Mouse (Mus musculus) heart, embryonic 11.5 days (tissue): ENCODE results near the gene AI413582. TPM values are rescaled to one million over a fixed set of nuclear protein-coding genes. Genes with fewer than 3 reads are reported as not detected.

Source experiments
- ATAC-seq: fragments of 200-750 bp; cut with Nextera tagmentation; replicated peaks from 2 replicates; pipeline ENCODE4 v1.8.0; 2017; ENCODE audit warnings: moderate library complexity; ENCODE audit not compliant: insufficient number of reproducible peaks, low FRiP score, low TSS enrichment
- H3K27ac ChIP-seq: fragments of 300-500 bp; sonication (generic); 2 replicates; pipeline ENCODE4 v1.5.1; 2014; ENCODE audit warnings: mild to moderate bottlenecking, low read depth, low read length
- H3K27me3 ChIP-seq: fragments of 300-500 bp; sonication (generic); 2 replicates; pipeline ENCODE4 v1.6.1; 2014; ENCODE audit warnings: mild to moderate bottlenecking, low read length, mixed read lengths; ENCODE audit not compliant: control insufficient read depth, insufficient read depth
- H3K36me3 ChIP-seq: fragments of 300-500 bp; sonication (generic); 2 replicates; pipeline ENCODE4 v1.6.1; 2014; ENCODE audit warnings: mild to moderate bottlenecking, low read length, moderate library complexity, mixed read lengths; ENCODE audit not compliant: control insufficient read depth, insufficient read depth
- H3K4me1 ChIP-seq: fragments of 300-500 bp; sonication (generic); 2 replicates; pipeline ENCODE4 v1.6.1; 2014; ENCODE audit warnings: low read length; ENCODE audit not compliant: control insufficient read depth, insufficient read depth
- H3K4me2 ChIP-seq: fragments of 300-500 bp; sonication (generic); 2 replicates; pipeline ENCODE4 v1.6.1; 2014; ENCODE audit warnings: mild to moderate bottlenecking, moderate library complexity
- H3K4me3 ChIP-seq: fragments of 300-500 bp; sonication (generic); 2 replicates; pipeline ENCODE4 v1.5.1; 2014; ENCODE audit warnings: low read depth, low read length
- H3K9ac ChIP-seq: fragments of 300-500 bp; sonication (generic); 2 replicates; pipeline ENCODE4 v1.6.1; 2014; ENCODE audit warnings: mild to moderate bottlenecking, low read depth, low read length, moderate library complexity
- H3K9me3 ChIP-seq: fragments of 300-500 bp; sonication (generic); replicated peaks from 2 replicates; pipeline ENCODE4 v1.6.1; 2016; ENCODE audit warnings: low read length; ENCODE audit not compliant: control insufficient read depth
- WGBS: fragments of 180-500 bp; shearing (Covaris S2); extraction: QIAGEN DNeasy Blood & Tissue Kit; methylation state at CpG from one replicate; pipeline ENCODE4 v1.1.7; 2014; ENCODE audit not compliant: insufficient replicate concordance; 5-methylcytosine and 5-hydroxymethylcytosine counted together
- polyA plus RNA-seq: library from polyadenylated mRNA; unstranded; fragments of >200 nt; fragmentation: Nextera tagmentation; extraction: Ambion mirVana; gene quantifications from 2 replicates; pipeline ENCODE4 v1.2.1, GENCODE M21; 2014

AI413582 gene
- polyA plus RNA-seq, 1 experiment from 2014 or later = 18.1 TPM

DNA sequence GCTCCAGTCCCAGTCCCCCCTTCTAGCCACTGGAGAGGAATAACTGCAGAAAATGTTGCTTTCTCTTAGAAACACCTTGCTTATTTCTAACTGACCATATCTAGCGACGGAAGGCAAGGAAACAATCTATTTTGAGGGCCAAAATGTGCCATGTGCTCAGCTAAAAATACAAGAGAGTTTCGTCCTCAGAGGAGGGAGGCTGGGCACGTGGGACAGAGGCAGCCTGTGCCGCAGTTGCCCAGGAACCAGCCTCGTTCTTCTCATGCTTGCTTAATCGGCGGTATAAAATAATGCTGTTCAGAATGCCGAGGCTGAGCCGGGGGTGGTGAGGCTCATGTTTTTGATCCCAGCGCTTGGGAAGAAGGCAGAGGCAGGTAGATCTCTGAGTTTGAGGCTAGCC lies 21.0 kb downstream of the AI413582 start:
- no peak overlapping the region for H3K27ac ChIP-seq
- H3K4me1 ChIP-seq = peaks cover 5% of the 10 kb centered on the region
- H3K4me2 ChIP-seq = no peak overlapping the region
- WGBS = 76% methylated on average over 11 of the region's 11 CpGs
- no peak overlapping the region for H3K9ac ChIP-seq
- no peak for ATAC-seq
- no peaks in the 10 kb centered on the region for H3K27me3 ChIP-seq
- H3K4me3 ChIP-seq = no peak overlapping the region
- no peaks in the 10 kb centered on the region for H3K9me3 ChIP-seq
- no peaks in the 10 kb centered on the region for H3K36me3 ChIP-seq

DNA sequence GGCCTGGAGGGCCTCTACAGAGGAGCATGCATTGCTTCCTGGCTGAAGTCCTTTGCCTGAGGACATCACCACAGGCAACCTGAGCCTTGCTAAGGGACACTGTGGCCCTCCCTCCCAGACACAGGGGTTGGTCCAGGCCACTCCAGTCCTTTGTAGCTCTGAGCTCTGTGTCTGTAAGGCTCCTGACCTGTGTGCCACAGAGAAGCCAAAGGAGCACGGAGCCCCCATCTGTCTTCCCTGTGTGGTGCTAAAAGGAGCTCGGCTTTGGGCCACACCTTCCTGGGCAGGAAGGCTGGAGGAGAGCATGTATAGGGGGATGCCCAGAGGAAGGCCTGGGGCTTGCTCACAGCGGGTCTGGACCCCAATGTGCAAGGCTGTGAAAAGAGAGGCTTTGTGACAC lies 23.6 kb downstream of the AI413582 start:
- no peak overlapping the region for H3K9ac ChIP-seq
- no peak overlapping the region for H3K4me3 ChIP-seq
- 80% methylated on average over 3 of the region's 3 CpGs for WGBS
- no peak for ATAC-seq
- H3K27me3 ChIP-seq = no peaks in the 10 kb centered on the region
- H3K9me3 ChIP-seq = no peaks in the 10 kb centered on the region
- H3K36me3 ChIP-seq = no peaks in the 10 kb centered on the region
- no peaks in the 10 kb centered on the region for H3K4me1 ChIP-seq
- no peak overlapping the region for H3K27ac ChIP-seq
- H3K4me2 ChIP-seq = no peak overlapping the region

DNA sequence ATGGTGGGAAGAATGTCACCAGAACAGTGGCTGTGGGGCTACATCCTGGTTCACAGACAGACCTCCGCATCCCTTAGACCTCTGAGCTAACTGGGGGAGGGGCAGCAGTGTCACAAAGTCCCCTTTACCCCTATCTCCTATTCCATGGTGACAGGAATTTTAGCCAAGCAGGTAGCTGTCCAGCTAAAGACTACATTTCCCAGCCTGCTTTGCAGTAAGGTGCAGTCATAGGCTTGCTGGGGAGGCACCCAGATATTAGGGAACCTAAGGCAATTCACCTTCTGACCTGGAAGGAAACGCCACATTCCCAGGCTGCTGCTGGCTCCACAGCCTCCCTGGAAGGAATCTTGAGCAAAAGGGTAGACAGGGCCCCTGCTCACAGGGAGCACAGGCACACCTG lies 24.3 kb downstream of the AI413582 start:
- Histone ChIP-seq H3K4me1 (no peaks in the 10 kb centered on the region), H3K9ac (no peak overlapping the region), H3K27me3 (no peaks in the 10 kb centered on the region), H3K36me3 (no peaks in the 10 kb centered on the region), H3K9me3 (no peaks in the 10 kb centered on the region), H3K4me3 (no peak overlapping the region), H3K4me2 (no peak overlapping the region), H3K27ac (no peak overlapping the region)
- ATAC-seq = no peak
- WGBS = 63% methylated on average over 2 of the region's 2 CpGs

DNA sequence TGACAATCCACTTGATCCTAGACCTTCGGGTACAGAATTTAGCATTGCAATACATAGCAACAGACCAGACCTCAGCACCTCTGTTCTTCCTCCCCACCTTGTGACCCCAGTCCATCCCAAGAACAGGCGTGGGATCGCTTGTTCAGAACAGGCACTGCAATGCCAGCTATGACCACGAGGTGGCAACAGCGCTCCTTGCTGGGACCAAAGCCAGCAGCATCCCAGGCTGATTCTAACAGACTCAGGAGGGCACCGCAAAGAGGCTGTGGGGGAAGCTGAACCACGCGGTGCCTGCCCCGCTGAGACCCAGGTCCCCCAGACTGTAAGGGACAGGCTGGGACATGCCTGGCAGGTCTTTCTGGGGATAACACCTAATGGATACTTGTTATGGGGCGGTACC lies 30.8 kb downstream of the AI413582 start:
- Histone ChIP-seq H3K27ac (no peak overlapping the region), H3K27me3 (no peaks in the 10 kb centered on the region), H3K4me3 (no peak overlapping the region), H3K9ac (no peak overlapping the region), H3K4me1 (no peaks in the 10 kb centered on the region), H3K9me3 (no peaks in the 10 kb centered on the region), H3K36me3 (no peaks in the 10 kb centered on the region), H3K4me2 (no peak overlapping the region; the same call in 1 of the 2 replicates)
- ATAC-seq = no peak
- WGBS = 6% methylated on average over 10 of the region's 10 CpGs

DNA sequence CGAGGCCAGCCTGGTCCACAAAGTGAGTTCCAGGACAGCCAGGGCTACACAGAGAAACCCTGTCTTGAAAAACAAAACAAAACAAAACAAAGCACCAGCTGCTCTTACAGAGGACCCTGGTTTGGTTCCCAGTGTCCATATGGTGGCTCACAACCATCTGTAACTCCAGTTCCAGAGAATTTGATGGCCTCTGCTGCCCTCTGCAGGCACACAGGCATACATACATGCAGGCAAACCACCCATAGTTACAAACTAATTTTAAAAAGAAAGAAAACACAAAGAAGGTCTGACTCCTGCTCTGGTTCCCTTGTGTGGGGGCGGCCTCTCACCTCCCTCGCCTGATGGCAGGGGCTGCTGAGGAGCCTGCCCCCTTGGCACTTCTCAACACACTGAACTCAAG lies 32.2 kb downstream of the AI413582 start:
- no peaks in the 10 kb centered on the region for H3K9me3 ChIP-seq
- ATAC-seq = no peak
- WGBS = 81% methylated on average over 3 of the region's 3 CpGs
- no peaks in the 10 kb centered on the region for H3K36me3 ChIP-seq
- no peaks in the 10 kb centered on the region for H3K27me3 ChIP-seq
- no peak overlapping the region for H3K9ac ChIP-seq
- H3K4me3 ChIP-seq = no peak overlapping the region
- H3K27ac ChIP-seq = no peak overlapping the region
- H3K4me1 ChIP-seq = no peaks in the 10 kb centered on the region
- H3K4me2 ChIP-seq = no peak overlapping the region

DNA sequence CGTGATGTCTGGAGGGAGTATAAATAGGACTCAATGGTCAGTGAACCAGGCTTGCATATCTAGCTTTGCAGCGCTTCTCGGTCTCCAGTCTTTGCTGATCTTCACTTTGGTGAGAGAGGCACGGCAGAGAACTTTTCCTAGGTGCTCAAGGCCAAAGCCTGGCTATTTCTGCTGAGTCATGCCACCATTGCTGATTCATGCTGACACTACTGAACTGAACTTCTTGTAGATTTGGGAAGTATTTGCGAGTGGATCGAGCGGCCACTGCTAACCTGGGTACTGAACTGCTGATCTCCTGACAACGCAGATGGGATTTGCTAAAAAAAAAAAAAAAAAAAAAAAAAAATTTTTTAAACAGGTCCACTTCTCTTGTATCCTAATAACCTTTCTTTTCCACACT lies 33.5 kb downstream of the AI413582 start:
- no peak overlapping the region for H3K4me3 ChIP-seq
- peak overlapping the region; percentile 59 for H3K27ac ChIP-seq
- H3K4me2 ChIP-seq = no peak overlapping the region
- no peaks in the 10 kb centered on the region for H3K36me3 ChIP-seq
- H3K9me3 ChIP-seq = no peaks in the 10 kb centered on the region
- no peak overlapping the region for H3K9ac ChIP-seq
- no peaks in the 10 kb centered on the region for H3K4me1 ChIP-seq
- no peak for ATAC-seq
- no peaks in the 10 kb centered on the region for H3K27me3 ChIP-seq
- WGBS = 72% methylated on average over 8 of the region's 8 CpGs

DNA sequence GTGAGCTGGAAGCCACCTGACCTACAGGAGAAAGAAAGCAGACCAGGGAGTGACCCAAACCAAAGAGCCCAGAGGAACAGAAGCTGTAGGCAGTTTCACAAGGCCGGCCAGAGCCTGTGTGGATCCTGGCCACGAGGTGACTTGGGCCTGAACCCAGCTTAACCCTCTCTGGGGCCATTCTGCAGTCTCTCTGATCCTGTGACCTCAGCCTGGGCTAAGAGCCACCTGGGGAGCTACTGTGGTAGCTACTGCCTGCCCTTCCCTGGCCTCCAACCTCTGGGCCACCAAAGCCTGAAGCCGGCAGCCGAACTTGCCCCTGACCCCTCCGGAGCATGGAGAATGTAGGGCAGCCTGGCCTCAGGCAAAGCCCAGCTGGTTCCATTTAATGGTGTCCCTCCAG lies 36.8 kb downstream of the AI413582 start:
- H3K9me3 ChIP-seq = no peaks in the 10 kb centered on the region
- H3K9ac ChIP-seq = no peak overlapping the region
- no peaks in the 10 kb centered on the region for H3K4me1 ChIP-seq
- no peak overlapping the region for H3K4me3 ChIP-seq
- no peaks in the 10 kb centered on the region for H3K27me3 ChIP-seq
- no peak overlapping the region for H3K4me2 ChIP-seq
- H3K27ac ChIP-seq = no peak overlapping the region
- no peak for ATAC-seq
- 84% methylated on average over 5 of the region's 5 CpGs for WGBS
- H3K36me3 ChIP-seq = no peaks in the 10 kb centered on the region

DNA sequence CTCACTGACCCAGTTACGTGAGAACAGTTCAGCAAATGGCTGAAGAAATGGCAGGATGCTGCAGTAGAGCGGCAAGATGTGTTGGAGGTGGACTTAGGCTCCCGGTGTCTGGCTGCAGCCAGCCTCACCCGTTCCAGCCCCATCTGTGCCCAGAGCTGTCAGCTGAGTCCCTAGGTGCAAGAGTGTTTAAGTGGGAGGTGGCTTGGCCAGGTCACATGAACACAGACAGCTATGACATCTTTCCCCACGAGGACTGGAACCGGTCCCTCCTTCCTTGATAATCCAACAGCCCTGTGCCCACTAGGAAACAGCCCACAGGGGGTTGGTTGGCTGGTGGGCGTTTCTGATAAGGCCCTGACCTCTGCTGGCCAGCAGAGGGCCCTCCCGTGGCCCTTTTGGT lies 37.5 kb downstream of the AI413582 start:
- H3K4me2 ChIP-seq = no peak overlapping the region
- WGBS = 58% methylated on average over 8 of the region's 8 CpGs
- no peak for ATAC-seq

DNA sequence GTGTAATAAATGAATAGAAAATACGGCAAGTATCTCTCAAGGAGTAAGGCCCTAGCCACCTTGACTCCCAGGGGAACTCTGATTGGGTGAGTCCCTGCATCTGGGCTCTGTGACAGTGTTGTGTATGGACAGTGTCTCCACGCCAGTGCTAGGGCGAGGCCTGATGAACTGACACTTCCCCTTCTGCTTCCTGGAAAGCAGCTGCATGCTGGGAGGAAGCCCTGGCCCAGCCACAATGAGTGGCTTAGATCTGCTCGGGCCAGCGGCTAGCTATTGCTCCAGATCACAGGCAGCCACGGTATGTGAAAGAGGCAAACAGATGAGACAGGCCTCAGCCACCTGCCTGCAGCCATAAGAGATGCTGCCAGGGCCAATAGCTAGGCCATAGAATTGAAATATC lies 38.4 kb downstream of the AI413582 start:
- peaks cover 4% of the 10 kb centered on the region; the same call in 1 of the 2 replicates for H3K27me3 ChIP-seq
- no peak overlapping the region for H3K4me2 ChIP-seq
- WGBS = 75% methylated on average over 6 of the region's 6 CpGs
- no peak for ATAC-seq
- H3K9me3 ChIP-seq = no peaks in the 10 kb centered on the region
- no peak overlapping the region for H3K4me3 ChIP-seq
- H3K9ac ChIP-seq = no peak overlapping the region
- no peak overlapping the region for H3K27ac ChIP-seq
- no peaks in the 10 kb centered on the region for H3K4me1 ChIP-seq
- H3K36me3 ChIP-seq = no peaks in the 10 kb centered on the region

More for the DNA sequence above, 37.5 kb downstream of the AI413582 start:
- Histone ChIP-seq H3K27me3 (no peaks in the 10 kb centered on the region), H3K36me3 (no peaks in the 10 kb centered on the region), H3K4me3 (no peak overlapping the region), H3K9ac (no peak overlapping the region), H3K27ac (no peak overlapping the region), H3K9me3 (no peaks in the 10 kb centered on the region), H3K4me1 (no peaks in the 10 kb centered on the region)
